Mouse (Mus musculus) layer of hippocampus, postnatal 36 days (tissue): ENCODE measurements at regions not wholly inside any gene's neighbourhood (a gene's known extent, or its start where the extent isn't known, plus 50 kb on each side); places are given as distances from the start of the nearest gene placed in this dataset.

ENCODE experiments used
- DNase-seq, 2 experiments: peaks; one replicate each; pipeline ENCODE4 v3.0.0; 2022

DNA sequence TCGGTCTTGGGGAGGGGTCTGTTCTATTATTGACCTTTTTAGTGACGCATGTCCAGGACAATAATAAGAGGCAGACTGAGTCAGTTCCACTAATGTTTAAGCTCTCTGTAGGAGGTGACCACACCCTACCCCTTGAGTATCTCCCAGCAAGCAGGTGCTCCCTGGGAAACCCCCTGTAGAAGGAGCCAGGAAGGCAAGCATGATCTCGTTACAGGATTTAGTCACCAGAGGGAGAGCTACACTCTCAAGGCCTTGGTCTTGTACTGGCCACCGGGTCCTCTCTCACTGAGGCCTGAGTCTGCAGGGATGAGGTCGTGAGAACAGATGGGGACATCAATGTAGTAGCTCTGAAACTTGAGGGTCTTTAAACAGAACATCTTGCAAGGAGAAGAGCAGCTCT, 55.3 kb upstream of the Ccnd2 start:
- DNase-seq = no peak

DNA sequence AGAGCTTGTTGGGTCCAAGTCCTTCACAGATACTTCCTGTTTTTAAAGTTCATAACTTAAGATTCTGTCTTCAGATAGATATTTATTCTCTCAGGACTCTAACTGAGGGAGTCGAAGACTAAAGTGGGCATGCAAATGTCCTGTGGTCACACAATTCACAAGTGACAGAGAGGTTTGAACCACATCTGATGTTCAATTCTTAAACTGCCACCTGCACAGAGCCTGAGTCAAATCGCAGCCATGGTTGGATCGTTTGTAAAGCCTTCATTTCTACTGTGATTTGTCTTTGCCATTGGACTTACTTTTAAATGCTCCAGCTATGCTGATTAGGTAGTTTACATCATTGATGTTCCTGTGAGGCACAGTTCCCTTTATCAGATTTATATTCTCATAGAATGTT, 61.4 kb upstream of the Ccnd2 start:
- DNase-seq = no peak

DNA sequence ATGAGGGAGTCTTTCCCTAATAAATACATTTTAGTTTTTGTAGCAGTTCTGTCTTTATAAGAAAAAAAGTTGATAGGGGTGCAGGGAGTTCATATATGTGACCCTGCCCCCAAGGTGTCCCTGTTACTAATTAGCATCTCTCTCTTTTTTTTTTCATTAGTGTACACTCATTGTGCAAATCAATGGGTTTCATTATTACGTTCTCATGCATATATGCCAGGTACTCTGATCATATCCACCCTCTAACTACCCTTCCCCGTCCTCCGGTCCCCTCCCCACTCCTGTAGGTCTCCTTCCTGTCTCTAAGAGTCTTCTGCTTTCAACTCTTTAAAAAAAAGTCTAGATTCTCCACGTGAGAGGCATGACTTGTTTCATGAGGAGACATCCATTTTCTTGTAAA, 63.9 kb upstream of the Ccnd2 start:
- DNase-seq = no peak

DNA sequence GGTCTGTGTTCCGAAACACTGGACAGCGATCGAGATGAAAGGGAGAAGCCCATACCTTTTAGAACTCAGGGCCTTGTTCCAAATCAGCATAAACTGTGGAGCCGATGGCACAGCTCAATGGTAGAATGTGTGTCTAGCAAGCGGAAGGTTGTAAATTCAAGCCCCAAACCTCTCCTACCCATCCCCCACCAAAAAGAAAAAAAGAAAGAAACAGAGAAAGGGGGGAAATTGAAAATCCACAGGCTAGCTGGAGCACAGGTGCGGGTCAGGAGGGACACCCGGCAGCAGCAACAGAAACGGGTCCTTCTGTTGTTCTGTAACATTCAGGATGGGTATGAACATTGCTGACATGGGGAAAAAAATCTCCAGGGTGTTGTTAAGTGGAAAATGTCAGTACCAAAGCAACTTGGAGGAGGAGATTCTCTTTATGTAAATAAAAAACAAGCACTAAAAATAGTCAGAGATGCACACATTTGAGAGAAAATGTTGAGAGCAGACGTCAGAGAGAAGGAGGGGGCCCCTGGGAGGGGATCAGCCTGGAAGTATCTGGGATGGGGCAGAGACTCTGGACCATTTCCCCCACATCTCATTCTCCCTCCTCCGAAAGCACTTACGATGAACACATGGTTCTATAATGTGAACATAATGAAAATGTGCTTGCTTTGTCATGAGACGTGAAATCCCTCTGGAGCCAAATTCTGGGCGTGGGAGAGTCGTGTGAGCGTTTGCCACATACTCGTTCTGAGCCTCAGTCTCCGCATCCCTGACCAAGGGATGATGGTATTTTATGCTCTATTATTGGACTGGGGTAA, 66.8 kb upstream of the Ccnd2 start:
- no peak for DNase-seq

DNA sequence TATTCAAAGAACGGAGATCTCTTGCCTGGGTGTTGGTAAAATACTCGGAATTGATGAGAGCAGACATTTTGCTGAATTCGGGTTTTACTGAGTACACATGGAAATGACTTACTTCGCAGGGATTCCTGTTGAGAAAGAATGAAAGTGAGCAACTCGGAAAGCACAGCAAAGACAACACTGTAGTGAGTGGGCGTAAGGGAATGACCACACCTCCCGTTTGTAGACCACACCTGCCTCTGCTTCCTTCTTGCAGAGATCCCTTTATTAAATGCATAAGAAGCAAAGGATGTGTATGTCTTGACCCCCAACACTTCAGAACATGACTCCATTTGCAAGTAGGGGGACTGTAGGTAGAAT, 67.4 kb upstream of the Ccnd2 start:
- no peak for DNase-seq

DNA sequence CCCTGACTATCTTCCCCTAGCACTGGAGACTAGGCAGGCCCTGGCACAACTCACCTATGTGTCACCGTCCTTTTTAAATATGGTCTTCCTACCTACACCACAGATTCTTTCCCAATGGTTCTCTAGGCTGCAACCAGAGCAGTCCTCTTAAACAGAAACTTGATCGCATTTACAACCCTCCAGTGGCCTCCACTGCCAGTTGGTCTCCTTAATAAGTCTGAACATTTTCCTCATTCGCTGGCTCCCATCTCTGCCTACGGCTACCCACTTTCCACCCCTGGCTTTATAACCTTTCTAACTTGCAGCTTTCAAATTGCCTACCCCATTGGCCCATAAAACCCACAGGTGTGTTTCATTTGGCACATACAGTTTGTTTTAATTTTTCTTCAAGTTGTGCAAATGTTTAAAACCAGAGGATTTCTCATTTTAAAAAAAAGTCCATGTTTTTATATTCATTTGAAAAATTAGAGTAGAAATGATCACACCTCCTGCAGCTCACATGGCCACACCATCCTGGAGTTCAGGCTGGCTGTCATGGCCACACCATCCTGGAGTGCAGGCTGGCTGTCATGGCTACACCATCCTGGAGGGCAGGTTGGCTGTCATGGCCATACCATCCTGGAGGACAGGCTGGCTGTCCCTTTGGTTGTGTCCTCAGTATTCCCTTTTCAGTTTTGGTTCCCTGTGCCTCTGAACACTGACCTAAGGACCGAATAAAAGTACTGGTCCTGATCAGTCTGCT, 74.4 kb upstream of the Ccnd2 start:
- DNase-seq = no peak

DNA sequence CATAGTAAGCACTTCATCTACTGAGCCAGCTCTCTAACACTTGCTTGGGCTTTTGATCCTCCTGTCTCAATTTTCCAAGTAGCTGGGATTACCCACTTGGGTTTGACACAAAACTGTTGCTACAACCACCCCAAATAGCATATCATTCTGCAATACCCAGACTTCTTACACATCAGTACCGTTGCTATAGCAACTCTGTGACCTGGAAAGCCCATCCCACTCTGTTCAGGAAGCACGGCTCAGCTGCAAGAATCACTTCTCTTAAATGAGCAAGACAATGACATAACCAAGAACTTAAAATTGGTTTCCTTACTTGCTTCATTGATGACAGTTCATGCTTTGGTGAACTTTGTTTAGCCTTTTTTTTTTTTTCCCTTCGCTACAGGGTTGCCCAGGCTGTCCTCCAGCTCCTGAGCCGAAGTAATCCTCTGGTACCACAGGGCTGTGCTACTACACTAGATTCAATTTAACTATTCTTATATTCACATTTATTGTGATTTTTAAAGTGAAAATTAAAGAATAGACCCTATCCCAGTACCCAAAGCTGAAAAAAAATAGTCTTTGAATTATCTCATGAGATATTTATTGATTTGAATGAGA, 84.6 kb upstream of the Ccnd2 start:
- DNase-seq = no peak

DNA sequence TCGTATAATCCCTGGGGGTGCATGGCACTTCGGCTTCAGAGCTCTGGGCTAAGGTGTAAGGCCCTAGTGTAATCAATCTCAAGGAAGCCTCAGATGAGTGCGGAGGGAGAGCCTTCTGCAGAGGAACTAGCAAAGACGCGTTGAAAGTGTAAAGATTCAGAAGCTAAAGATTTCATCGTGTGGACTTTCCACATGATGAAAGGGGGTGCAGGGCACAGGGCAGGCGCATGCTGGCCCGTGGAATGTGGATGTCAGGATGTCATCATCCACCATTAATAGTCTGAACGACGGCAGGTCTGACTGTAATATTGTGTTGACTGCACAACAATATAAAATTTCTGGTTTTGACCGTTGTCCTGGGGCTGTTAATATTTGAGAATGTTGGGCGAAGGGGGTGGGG, 85.2 kb upstream of the Ccnd2 start:
- no peak for DNase-seq

DNA sequence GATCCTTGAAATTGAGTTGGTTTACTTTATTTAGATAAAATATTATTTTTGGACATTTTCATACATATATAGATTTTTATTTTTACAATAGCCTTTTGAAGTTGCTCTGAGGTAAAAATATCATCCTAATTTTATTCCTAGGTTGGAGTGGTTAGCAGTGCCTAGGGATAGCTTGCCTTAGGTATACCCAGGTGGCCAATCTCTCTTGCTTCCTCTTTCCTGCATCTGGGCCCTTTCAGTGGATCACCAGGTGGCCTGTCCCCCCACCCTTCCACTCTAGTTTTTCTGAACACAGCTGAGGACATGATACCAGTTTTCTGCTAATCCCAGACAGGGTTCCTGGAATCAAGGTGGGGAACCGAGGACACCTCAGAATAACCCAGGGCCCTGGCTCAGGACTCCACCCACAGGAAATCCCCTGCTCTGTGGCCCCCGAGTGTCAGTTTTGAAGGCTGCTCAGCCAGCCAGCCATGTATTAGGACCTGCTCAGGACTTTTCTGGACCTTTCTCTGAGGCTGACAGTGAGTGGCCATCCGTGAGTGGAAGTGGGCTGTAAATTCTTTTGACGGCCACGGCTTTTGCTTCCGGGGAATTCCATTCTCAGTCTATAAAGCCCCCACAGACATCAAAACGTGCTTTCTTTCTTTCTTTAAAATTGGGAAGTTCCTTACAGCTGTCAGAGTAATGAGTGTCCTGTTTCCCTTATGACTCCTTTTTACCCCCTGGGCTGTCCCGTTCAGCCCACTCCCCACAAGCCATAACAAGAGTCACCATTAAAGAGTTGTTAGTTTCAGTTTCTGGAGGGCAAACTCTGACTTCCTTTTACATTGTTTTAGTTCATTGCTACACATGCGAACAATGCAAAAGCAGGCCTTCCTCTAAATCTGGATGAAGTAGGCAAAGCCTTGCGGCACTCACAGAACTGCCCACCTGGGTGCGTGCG, 87.8 kb upstream of the Ccnd2 start:
- DNase-seq = no peak

DNA sequence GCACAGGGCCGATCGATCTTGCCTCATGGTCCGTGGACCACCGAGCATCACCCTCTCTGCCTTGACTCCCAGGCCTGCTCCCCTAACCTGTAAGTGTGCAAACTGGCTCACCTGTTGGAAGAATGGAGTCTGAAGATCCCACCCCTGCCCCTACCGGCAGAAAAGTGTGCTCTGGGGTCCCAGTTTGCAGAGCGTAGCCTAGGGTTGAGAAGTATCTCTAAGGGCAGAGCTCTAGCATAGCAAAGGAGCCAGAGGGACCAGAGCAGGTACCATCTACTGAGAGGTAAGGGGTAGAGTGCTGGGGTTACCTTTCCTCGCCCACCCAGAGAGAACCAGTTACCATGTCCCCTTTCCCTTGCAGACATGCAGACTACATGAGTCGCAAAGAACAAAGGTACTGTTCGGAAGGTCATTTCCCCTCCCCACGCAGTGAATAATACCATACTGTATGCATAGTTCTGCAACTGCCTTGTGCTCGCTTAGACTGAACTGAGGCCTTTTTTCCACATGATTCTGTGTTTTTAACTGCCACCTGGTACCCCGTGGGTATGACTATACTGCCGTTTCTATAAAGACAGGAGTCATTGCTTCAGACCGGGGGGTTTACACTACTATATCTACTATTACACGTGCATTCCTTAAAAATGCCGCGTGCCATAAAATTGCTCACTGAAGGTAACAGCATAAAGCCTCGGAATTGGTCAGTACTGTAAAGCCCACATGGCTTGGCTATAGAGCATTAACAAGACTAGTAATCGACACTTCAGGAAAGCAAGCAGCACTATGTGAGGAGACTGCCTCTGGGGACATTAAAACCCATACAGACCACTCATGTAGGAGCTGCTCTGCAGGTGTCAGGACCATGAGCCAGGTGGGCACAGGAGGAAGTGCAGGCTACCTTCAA, 88.7 kb upstream of the Ccnd2 start:
- DNase-seq = no peak

DNA sequence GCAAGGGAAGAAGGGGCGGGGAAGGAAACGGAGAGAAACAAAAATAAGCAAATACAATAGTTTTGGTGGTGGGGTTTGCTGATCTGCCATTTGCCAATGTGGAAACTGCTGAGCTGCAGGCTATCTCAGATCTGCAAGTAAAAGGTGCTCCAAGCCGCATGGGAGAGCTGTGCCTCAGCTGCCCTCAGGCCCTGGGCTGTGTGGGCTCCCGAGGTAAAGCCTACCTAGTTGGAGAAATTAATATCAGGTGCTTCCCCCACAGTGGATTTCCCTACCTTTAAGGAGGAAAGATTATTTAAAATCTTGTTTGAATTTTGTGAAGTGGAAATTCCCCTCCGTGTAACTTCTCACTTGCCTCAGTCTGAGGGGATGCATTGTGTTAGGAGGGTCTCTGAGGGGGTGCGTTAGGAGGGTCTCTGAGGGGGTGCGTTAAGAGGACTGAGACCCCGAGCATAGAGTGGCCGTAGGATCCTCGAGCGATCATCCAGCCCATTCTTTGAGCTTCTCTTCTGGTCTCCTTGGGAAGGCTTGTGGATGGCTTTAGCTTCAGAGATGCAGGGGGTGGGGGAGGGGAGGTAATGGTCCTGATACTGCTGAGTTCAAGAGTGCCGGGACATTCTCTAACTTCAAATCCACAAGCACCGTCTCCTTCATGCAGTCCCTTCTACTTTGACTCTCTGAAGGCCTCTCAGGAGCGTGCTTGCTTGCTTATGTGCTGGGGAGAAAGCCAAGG, 89.9 kb upstream of the Ccnd2 start:
- DNase-seq = no peak

DNA sequence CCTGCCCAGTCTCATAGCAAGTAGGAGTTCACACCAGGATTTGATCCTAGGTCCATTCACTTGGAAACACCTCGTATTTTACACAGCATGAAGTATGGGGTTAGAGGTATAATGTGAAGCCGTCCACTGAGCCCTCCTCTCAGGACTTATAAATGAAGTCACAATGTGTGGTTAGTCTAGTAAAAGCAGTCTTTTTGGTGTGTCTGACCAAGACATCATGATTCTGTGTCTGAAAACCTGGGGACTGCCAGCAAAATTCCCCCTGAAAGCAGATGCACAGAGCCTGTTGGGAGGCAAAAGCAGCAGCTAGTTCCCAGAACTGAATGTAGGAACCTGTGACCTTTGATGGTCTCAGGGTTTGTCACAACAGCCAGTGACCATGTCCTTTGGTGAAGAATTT, 91.0 kb upstream of the Ccnd2 start:
- no peak for DNase-seq

DNA sequence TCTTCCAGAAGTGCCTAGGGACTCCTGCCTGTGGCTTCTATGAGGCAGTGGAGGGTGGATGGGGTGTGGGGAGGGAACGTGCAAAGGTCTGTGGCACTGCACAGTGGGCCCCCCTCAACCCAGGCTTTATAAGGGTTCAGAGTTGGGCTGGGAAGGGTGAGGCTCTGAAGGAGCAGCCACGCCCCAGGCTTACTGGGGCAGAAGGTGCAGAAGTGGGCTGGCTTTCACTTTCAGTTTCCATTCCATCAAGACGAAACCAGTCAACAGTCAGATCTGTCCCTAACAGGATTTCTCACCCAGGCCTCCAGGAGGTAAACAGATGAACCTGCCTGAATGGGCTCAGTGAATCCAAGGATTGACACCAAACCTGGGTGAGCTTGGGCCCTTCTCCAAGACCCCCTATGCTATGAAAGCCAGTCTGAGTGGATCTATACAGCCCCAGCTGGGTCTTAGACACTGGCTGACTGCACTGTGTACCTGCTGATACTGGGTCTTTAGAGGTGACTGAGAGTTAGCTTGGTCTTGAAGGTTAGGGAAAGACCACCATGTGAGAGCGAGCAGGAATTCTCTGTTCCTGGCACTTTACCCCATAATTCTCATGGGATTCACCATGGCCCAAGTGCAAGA, 93.9 kb upstream of the Ccnd2 start:
- no peak for DNase-seq

DNA sequence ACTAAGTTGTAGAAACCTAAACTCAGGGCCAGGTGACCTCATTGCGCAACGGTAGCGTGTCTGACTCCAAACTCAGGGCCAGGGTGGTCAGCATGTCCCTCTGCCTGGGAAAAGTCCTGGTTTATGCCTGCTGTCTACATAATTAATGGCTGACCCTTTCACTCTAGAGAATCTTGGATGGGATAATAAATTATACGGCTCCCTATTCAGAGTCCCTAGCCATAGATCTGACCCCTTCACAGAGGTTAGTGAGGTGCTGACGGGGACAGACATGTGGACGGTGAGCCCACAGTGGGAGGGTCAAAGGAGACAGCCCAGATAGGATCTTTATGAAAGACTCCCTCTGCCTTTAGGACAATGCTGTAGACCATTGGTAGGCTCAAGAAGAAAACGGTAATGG, 94.7 kb upstream of the Ccnd2 start:
- no peak for DNase-seq

DNA sequence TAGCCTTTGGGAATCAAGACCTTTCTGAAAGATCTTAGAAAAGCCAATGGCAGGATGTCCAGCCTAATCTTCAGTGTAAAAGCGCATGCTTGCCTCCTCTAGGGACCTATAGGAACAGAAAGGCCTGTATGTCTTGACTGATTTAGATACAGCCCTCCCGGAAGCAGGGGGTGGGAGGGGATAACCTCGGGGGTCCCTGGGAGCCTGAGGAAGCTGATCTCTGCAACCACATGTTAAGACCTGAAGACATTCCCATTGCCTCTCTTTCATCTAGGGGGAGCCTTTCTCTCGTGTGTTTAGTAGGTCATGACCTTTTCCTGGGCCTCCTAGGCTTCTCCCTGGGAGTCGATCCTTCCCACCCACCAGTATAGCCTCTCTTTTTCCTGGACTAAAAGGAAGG, 95.3 kb upstream of the Ccnd2 start:
- DNase-seq = no peak

DNA sequence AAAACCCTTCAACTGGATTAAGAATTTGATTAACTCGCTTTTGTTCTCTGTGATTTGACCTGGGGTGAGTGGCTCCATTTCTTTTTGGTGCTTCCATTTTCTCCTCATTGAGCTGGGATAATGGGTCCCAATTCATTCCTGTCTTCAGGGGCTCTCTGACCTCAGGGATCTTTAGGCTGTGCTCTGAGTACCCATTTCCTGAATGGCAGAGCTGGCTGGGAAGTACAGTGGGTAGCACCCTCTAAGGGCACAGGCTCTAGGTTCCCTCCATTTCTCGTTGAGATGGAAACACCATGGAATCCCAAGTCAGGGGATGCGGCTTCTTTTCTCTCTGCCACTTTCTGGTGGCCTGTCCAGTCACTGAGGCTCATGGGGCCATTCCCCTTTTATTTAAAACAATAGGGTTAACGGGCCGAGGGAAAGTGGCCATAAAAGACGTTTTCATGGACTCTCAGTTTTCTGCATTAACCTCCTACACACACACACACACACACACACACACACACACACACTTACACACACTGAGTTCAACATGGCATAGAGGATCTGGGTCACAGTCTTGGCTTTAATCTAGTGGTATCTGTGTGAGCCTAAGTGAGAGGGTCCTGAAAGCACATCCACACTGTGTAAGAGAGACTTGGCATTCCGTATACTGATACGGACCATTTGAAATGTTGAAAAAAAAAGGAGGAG, 98.3 kb upstream of the Ccnd2 start:
- DNase-seq = no peak

DNA sequence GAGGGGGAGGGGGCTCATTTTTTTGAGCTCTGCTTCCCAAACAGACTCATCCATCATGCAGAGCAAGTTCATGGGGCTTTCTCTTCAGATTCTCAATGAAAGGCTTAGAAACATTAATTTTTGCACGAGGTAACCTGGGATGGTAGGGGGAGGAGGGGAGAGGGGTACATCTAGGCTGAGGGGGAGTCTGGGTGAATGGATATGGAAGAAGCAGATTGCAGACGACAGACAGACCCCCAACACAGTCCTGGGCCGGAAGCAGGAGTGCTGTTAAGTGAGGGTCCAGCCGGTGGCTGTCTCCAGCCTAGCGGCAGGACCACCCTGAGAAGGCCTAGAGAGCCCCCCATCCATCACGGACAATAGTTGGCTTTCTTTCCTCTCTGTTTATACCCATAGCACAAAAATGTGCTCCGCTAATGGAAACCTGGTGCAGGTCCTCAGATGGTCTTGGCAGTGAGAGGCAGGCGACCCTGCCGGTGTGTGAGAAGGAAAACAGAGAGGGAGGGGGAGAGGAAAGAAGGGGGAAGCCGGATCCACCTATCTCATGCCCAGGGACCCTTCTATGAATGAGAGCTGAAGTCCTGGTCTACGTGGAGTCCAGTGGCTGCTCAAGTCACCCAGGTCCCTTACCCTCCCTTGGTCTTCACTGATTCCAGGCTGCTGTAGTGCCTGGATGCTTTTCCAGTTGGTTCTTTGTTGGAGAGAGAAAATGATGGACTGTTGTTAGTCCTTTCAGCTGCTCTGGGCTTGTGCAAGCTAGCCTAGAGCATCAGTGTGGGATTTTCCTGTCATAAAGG, 99.1 kb upstream of the Ccnd2 start:
- no peak for DNase-seq

DNA sequence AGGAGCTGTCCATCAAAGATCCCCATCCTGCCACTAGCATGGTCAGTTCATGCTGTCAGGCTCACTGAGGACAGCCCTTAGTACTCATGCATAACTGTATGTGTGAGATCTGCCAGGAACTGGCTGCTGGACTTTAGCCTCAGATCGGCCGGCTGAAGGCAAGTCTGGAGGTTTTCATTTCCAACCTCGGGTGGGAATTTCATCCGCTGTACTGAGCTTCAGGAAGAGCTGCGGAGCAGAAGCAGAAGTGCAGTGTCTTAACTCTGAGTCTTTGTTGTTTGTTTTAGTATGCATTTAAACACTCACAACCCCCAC, 99.6 kb upstream of the Ccnd2 start:
- no peak for DNase-seq
